ENCODE assay signal across 10 mouse cellular contexts in genomic region chr5:149152774-149153155, GRCm38 (mm10). TPM values are rescaled to one million over a fixed set of nuclear protein-coding genes. Genes with fewer than 3 reads are reported as not detected.
DNase-seq lines count a peak whose midpoint lies in the region; ATAC-seq and TF ChIP-seq lines count a peak whose summit lies in the region.
"Had no signal": no experiment of that assay in that cellular context is flagged by ENCODE, and none has a peak within 500 bp of the region (broad histone marks: within the 10 kb centered on the region; RNA-seq: fewer than 3 reads in every experiment).

No protein-coding gene starts in this region.

- 55% methylated on average over 12 of the region's 12 CpGs for WGBS in heart, postnatal 0 days

- DNase-seq in kidney, adult 18-20 months: peak; percentile 41
- no peak for DNase-seq in kidney, postnatal 14 days
- peak; percentile 64 for DNase-seq in cerebellum, adult 9-10 months
- no peak for DNase-seq in heart, postnatal 0 days (ENCODE audit: low spot score)
- peak; percentile 30 for DNase-seq in lung, postnatal 25 days (ENCODE audit: low spot score)
- DNase-seq in spleen, postnatal 14 days (ENCODE audit: low spot score in 2 of 2): no peak
- DNase-seq in frontal cortex, postnatal 10 days (ENCODE audit: low spot score in 2 of 2): no peak
- no peak for DNase-seq in embryo, embryonic 9.5 days (ENCODE audit: extremely low spot score)
- DNase-seq: liver, embryonic 13.5 days had no signal

- 0 out of 2 replicates have a peak overlapping the region, but pooled peaks have one; percentile 8 for H3K27ac ChIP-seq in heart, postnatal 0 days (ENCODE audit: low read depth)
- H3K27ac ChIP-seq: liver, embryonic 13.5 days had no signal

- H3K36me3 ChIP-seq in heart, postnatal 0 days (replicated peaks; ENCODE audit: control insufficient read depth, insufficient read depth, low read length): no peaks in the 10 kb centered on the region
- H3K36me3 ChIP-seq: G1E; liver, embryonic 13.5 days had no signal

- peak overlapping the region; percentile 35; the same call in 1 of the 2 replicates for H3K4me2 ChIP-seq in heart, postnatal 0 days (ENCODE audit: low read depth, low read length)
- H3K4me2 ChIP-seq: liver, embryonic 13.5 days had no signal

- no peak overlapping the region for H3K9ac ChIP-seq in heart, postnatal 0 days (replicated peaks; ENCODE audit: low read depth, low read length)
- H3K9ac ChIP-seq: liver, embryonic 13.5 days had no signal

- TF ChIP-seq EP300 in heart, postnatal 0 days (IDR thresholded peaks at IDR 0.05; ENCODE audit: low read depth): no peak

- H3K27me3 ChIP-seq in heart, postnatal 0 days (ENCODE audit: control insufficient read depth, insufficient read depth, low read length): no peaks in the 10 kb centered on the region
- H3K27me3 ChIP-seq: liver, embryonic 13.5 days had no signal

- no peak overlapping the region for H3K4me3 ChIP-seq in heart, postnatal 0 days (ENCODE audit: low read depth, low read length)
- H3K4me3 ChIP-seq: liver, embryonic 13.5 days had no signal

- no peak for TF ChIP-seq CTCF in heart, postnatal 0 days (IDR thresholded peaks at IDR 0.05; ENCODE audit: low read depth)

- no peaks in the 10 kb centered on the region for H3K4me1 ChIP-seq in heart, postnatal 0 days (ENCODE audit: control insufficient read depth, insufficient read depth)

- ATAC-seq in heart, postnatal 0 days (ENCODE audit: insufficient read depth, low read depth): peak; percentile 24; the same call in 1 of the 2 replicates

- no peaks in the 10 kb centered on the region for H3K9me3 ChIP-seq in heart, postnatal 0 days (replicated peaks; ENCODE audit: control insufficient read depth, low read length)
- H3K9me3 ChIP-seq: G1E; liver, embryonic 13.5 days had no signal

RNA-seq across cellular contexts. Expression of gene Uspl1, which starts 31.4 kb away (rescaled TPM):
- 18.9 and 23.6 TPM in 2 replicates for total RNA-seq in heart, postnatal 0 days (2014; rRNA removed; ENCODE audit: low replicate concordance)
- 17.6 and 17.8 TPM in 2 replicates for polyA plus RNA-seq in heart, postnatal 0 days (2015; fragmentation: Nextera tagmentation; extraction: Ambion mirVana)

RNA-seq across cellular contexts. Expression of gene Hmgb1, which starts 31.5 kb away (rescaled TPM):
- 107 and 193 TPM in 2 replicates for total RNA-seq in heart, postnatal 0 days (2014; rRNA removed; ENCODE audit: low replicate concordance)
- polyA plus RNA-seq in heart, postnatal 0 days (2015; fragmentation: Nextera tagmentation; extraction: Ambion mirVana): 495 and 540 TPM in 2 replicates

Comparison
In these comparisons a context has a peak if more than half of its experiments do, and no peak if none do; other contexts are left out.
1. DNase-seq: peak in kidney, adult 18-20 months (single experiment), cerebellum, adult 9-10 months (single experiment) and lung, postnatal 25 days (single experiment); none in kidney, postnatal 14 days (single experiment), heart, postnatal 0 days (single experiment), spleen, postnatal 14 days (0 of 2), frontal cortex, postnatal 10 days (0 of 2) and embryo, embryonic 9.5 days (single experiment).